Mouse (Mus musculus): ENCODE results near the gene Tmem168. TPM values are rescaled to one million over a fixed set of nuclear protein-coding genes. Genes with fewer than 3 reads are reported as not detected.

Tmem168 gene
- total and polyA plus RNA-seq, 3 experiments: 12.0 to 23.0 TPM; not detected in 1

DNA sequence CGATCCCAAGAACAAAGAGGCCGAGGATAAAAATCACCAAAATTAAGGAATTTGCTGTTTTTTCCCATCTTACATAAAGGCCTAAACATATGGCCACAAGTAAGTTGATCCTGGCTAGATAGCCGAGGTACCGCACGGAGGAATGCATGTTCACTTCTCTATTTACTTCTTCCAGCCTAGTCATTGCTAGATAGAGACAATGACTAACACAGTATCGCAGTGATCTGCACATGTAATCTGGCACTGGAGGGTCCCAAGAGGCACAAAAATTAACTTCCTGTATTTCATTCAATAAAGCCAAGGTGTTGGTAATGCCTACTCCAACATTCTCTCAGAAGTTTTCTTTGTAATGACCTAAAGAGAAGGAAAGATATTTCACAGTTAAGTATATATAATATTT, 4.8 kb downstream of the Tmem168 start (continued):
- TF ChIP-seq USF2 (IDR thresholded peaks at IDR 0.05; ENCODE audit: borderline replicate concordance in 1 of 2, insufficient read depth in 1 of 2, low read depth in 1 of 2, low read length in 2 of 2) (no peak), TBP (IDR thresholded peaks at IDR 0.05; ENCODE audit: low read depth, low read length) (no peak), NELFE (IDR thresholded peaks at IDR 0.05; ENCODE audit: low read depth, low read length) (no peak), SMC3 (IDR thresholded peaks at IDR 0.05; ENCODE audit: low read depth, low read length) (no peak), RAD21 (IDR thresholded peaks at IDR 0.05; ENCODE audit: low read depth, low read length) (no peak), E2F4 (IDR thresholded peaks at IDR 0.05; ENCODE audit: borderline replicate concordance, low read depth, low read length) (no peak), HCFC1 (IDR thresholded peaks at IDR 0.05; ENCODE audit: low read depth, low read length) (peak; percentile 37; the same call in 1 of the 2 replicates), CHD2 (IDR thresholded peaks at IDR 0.05; ENCODE audit: low read length) (no peak), RCOR1 (IDR thresholded peaks at IDR 0.05; ENCODE audit: low read depth, low read length) (peak; percentile 84), MEF2A (IDR thresholded peaks at IDR 0.05; ENCODE audit: extremely low read depth, insufficient replicate concordance, low read depth, low read length, poor library complexity, severe bottlenecking) (no peak), ELF1 (IDR thresholded peaks at IDR 0.05; ENCODE audit: low read depth, low read length) (no peak), BHLHE40 (IDR thresholded peaks at IDR 0.05; ENCODE audit: borderline replicate concordance, low read depth, low read length) (peak; percentile 52; the same call in 1 of the 2 replicates), POLR2A (IDR thresholded peaks at IDR 0.05; ENCODE audit: control insufficient read depth in 1 of 2, insufficient read depth in 1 of 2, low read depth in 1 of 2, low read length in 2 of 2, poor library complexity in 1 of 2) (no peak), MYB (IDR thresholded peaks at IDR 0.05; ENCODE audit: low read depth, low read length) (no peak), MXI1 (IDR thresholded peaks at IDR 0.05; ENCODE audit: low read depth, low read length) (peak; percentile 77), ZKSCAN1 (IDR thresholded peaks at IDR 0.05; ENCODE audit: low read depth, low read length) (no peak), MAFK (IDR thresholded peaks at IDR 0.05; ENCODE audit: borderline replicate concordance, low read depth, low read length) (no peak), JUND (IDR thresholded peaks at IDR 0.05; ENCODE audit: low read depth, low read length) (0 out of 2 replicates have a peak, but pooled peaks have one; percentile 10)

DNA sequence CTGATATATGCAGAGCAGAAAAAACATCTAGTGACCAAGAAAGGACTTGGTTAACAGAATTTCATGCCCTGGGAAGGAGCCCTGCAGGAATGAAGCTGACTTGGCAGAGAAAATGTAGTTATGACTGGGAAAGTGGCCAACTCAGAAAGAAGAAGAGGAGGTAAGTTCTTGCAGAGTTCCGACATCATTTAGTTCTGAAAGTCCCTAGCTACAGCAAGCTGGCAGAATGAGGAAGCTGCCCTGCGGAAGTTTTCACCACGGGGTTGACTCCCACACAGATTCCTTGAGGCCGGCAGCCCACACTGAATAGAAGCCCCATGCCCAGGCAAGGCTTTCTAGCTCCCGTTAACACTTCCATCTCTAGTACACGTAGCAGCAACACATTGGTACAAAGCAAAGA, 6.3 kb downstream of the Tmem168 start:
- DNase-seq (ENCODE audit: low read depth, low spot score): peak; percentile 91
- peaks cover 0 to 42% of the 10 kb centered on the region in 2 experiments; a peak in 3 of 4 replicates for H3K36me3 ChIP-seq (ENCODE audit: control insufficient read depth in 1 of 2, insufficient read depth in 2 of 2, low read length in 2 of 2)
- H3K27me3 ChIP-seq (ENCODE audit: control insufficient read depth in 1 of 2, insufficient read depth in 2 of 2, low read length in 2 of 2): no peaks in the 10 kb centered on the region
- TF ChIP-seq MXI1 (IDR thresholded peaks at IDR 0.05; ENCODE audit: low read depth, low read length): 0 out of 2 replicates have a peak, but pooled peaks have one; percentile 47
- peak; percentile 15; the same call in 1 of the 2 replicates for TF ChIP-seq RCOR1 (IDR thresholded peaks at IDR 0.05; ENCODE audit: low read depth, low read length)
- TF ChIP-seq MAZ (IDR thresholded peaks at IDR 0.05; ENCODE audit: low read depth, low read length): no peak
- peak; percentile 70 for TF ChIP-seq ETS1 (IDR thresholded peaks at IDR 0.05; ENCODE audit: low read depth, low read length)
- no peak for TF ChIP-seq MAFK (IDR thresholded peaks at IDR 0.05; ENCODE audit: borderline replicate concordance, low read depth, low read length)
- TF ChIP-seq ELF1 (IDR thresholded peaks at IDR 0.05; ENCODE audit: low read depth, low read length): peak; percentile 47; the same call in 1 of the 2 replicates
- peak; percentile 46; the same call in 1 of the 2 replicates for TF ChIP-seq SIN3A (IDR thresholded peaks at IDR 0.05; ENCODE audit: low read length)
- TF ChIP-seq TBP (IDR thresholded peaks at IDR 0.05; ENCODE audit: low read depth, low read length): peak; percentile 80
- TF ChIP-seq MEF2A (IDR thresholded peaks at IDR 0.05; ENCODE audit: extremely low read depth, insufficient replicate concordance, low read depth, low read length, poor library complexity, severe bottlenecking): no peak
- no peak; the same call in 1 of the 2 replicates for TF ChIP-seq MAX (IDR thresholded peaks at IDR 0.05; ENCODE audit: low read length)
- TF ChIP-seq UBTF (IDR thresholded peaks at IDR 0.05; ENCODE audit: borderline replicate concordance, insufficient read depth, low read depth, low read length): no peak
- TF ChIP-seq ZC3H11A (IDR thresholded peaks at IDR 0.05; ENCODE audit: low read depth, low read length): no peak
- no peak for TF ChIP-seq JUND (IDR thresholded peaks at IDR 0.05; ENCODE audit: low read depth, low read length)
- no peak for TF ChIP-seq CTCF (IDR thresholded peaks at IDR 0.05 in 2 of 3, conservative IDR thresholded peaks at IDR 0.05 in 1 of 3; ENCODE audit: control insufficient read depth in 1 of 3, insufficient read depth in 1 of 3, low read depth in 2 of 3, low read length in 3 of 3, poor library complexity in 1 of 3, severe bottlenecking in 1 of 3)
- TF ChIP-seq EP300 (IDR thresholded peaks at IDR 0.05; ENCODE audit: low read depth in 1 of 2, low read length in 2 of 2): peak; percentile 36 to 44; a peak in 2 of 4 replicates
- TF ChIP-seq USF2 (IDR thresholded peaks at IDR 0.05; ENCODE audit: borderline replicate concordance in 1 of 2, insufficient read depth in 1 of 2, low read depth in 1 of 2, low read length in 2 of 2): no peak
- no peak for TF ChIP-seq KAT2A (conservative IDR thresholded peaks at IDR 0.05; ENCODE audit: low read depth, low read length)
- no peak for TF ChIP-seq GATA1 (IDR thresholded peaks at IDR 0.05; ENCODE audit: low read depth, low read length)
- H3K27ac ChIP-seq (ENCODE audit: control insufficient read depth, low read depth, low read length): peak overlapping the region; percentile 34
- no peaks in the 10 kb centered on the region for H3K9me3 ChIP-seq (replicated peaks; ENCODE audit: insufficient read depth, low read length)
- peak overlapping the region; percentile 24; the same call in 1 of the 2 replicates for H3K9ac ChIP-seq (ENCODE audit: control insufficient read depth, low read depth, low read length, poor library complexity, severe bottlenecking)
- peaks cover 13 to 17% of the 10 kb centered on the region in 2 experiments for H3K4me1 ChIP-seq (ENCODE audit: control insufficient read depth in 1 of 2, insufficient read depth in 2 of 2, low read length in 2 of 2)
- peaks cover 22% of the 10 kb centered on the region for H3K79me2 ChIP-seq (ENCODE audit: control insufficient read depth, insufficient read depth, low read length, poor library complexity)
- peak overlapping the region in 1 of 2 experiments; percentile 10; a peak in 1 of 4 replicates for H3K4me3 ChIP-seq (ENCODE audit: control insufficient read depth in 1 of 2, insufficient read depth in 1 of 2, low read depth in 2 of 2, low read length in 2 of 2)
